Mouse (Mus musculus) forebrain, embryonic 15.5 days (tissue): ENCODE measurements around the gene Cd101. TPM values are rescaled to one million over a fixed set of nuclear protein-coding genes. Genes with fewer than 3 reads are reported as not detected.
A peak's percentile ranks its signal among the peaks of the same experiment; 100 is the strongest.

ENCODE experiments used
- ATAC-seq: fragments of 200-750 bp; cut with Nextera tagmentation; replicated peaks from 2 replicates; pipeline ENCODE4 v1.8.0; 2017; ENCODE audit warnings: mild to moderate bottlenecking, moderate TSS enrichment, moderate library complexity
- H3K27ac ChIP-seq: fragments of 300-500 bp; sonication (generic); replicated peaks from 2 replicates; pipeline ENCODE4 v1.5.1; 2015; ENCODE audit warnings: mild to moderate bottlenecking, inconsistent platforms
- H3K27me3 ChIP-seq: fragments of 300-500 bp; sonication (generic); 2 replicates; pipeline ENCODE4 v1.6.1; 2015; ENCODE audit warnings: inconsistent platforms
- H3K36me3 ChIP-seq: fragments of 300-500 bp; sonication (generic); 2 replicates; pipeline ENCODE4 v1.6.1; 2015; ENCODE audit warnings: mild to moderate bottlenecking, inconsistent platforms
- H3K4me1 ChIP-seq: fragments of 300-500 bp; sonication (generic); 2 replicates; pipeline ENCODE4 v1.6.1; 2015; ENCODE audit warnings: inconsistent platforms
- H3K4me2 ChIP-seq: fragments of 300-500 bp; sonication (generic); replicated peaks from 2 replicates; pipeline ENCODE4 v1.6.1; 2015; ENCODE audit warnings: mild to moderate bottlenecking, inconsistent platforms
- H3K4me3 ChIP-seq: fragments of 300-500 bp; sonication (generic); 2 replicates; pipeline ENCODE4 v1.5.1; 2015; ENCODE audit warnings: mild to moderate bottlenecking, inconsistent platforms
- H3K9ac ChIP-seq: fragments of 300-500 bp; sonication (generic); replicated peaks from 2 replicates; pipeline ENCODE4 v1.6.1; 2015; ENCODE audit warnings: mild to moderate bottlenecking, inconsistent platforms
- H3K9me3 ChIP-seq: fragments of 300-500 bp; sonication (generic); 2 replicates; pipeline ENCODE4 v1.6.1; 2016; ENCODE audit warnings: inconsistent platforms
- WGBS: fragments of 180-500 bp; shearing (Covaris S2); methylation state at CpG from one replicate; pipeline ENCODE4 v1.1.7; 2015; ENCODE audit warnings: mixed read lengths; 5-methylcytosine and 5-hydroxymethylcytosine counted together
- polyA plus RNA-seq: library from polyadenylated mRNA; unstranded; fragments of >200 nt; fragmentation: Nextera tagmentation; extraction: Ambion mirVana; gene quantifications from 2 replicates; pipeline ENCODE4 v1.2.1, GENCODE M21; 2015

Gene Cd101
- polyA plus RNA-seq, 1 experiment from 2014 or later, result 0.05 TPM

DNA sequence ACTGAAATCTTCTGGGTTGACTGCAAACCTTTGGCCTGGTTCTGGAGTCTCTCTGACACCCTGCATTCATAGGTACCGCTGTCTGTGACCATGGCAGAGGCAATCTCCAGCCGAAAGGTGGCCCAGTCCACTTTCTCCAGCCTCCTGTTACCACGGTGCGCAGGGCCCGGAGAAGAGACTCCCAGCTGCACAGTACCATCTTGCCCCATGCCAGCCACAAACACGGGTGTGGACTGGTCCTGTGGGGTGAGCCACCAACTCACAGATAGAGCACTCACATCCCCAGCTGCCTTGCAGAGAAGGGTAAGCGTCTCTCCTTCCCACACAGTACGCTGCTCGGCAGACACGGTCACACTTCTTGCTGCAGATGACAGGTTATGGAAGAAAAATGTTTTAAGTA is 16.4 kb downstream of the Cd101 start:
- Histone ChIP-seq H3K4me2 (no peak overlapping the region), H3K4me1 (peaks cover 20% of the 10 kb centered on the region), H3K27me3 (no peaks in the 10 kb centered on the region), H3K4me3 (no peak overlapping the region), H3K27ac (no peak overlapping the region), H3K9me3 (no peaks in the 10 kb centered on the region), H3K9ac (no peak overlapping the region), H3K36me3 (no peaks in the 10 kb centered on the region)
- ATAC-seq, result no peak
- WGBS, result 95% methylated on average over 10 of the region's 10 CpGs

DNA sequence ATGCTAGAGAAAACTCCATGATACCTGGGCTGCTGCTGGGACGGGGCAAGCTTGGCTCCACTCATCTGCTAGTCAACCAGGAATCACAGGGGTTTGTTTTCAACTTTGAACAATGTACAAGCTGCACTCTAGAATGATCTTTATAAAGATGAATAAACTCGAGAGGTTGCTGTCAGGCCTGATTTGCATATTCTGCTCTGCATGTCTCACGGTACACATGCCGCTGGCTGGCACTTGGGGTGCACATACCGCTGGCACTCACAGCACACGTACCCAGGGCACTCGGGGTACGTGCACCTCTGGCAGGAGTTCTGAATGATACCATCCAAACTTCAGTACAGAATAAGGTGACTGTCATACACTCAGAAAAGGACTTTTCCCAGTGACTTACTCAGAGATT is 16.8 kb downstream of the Cd101 start:
- WGBS, result 60% methylated on average over 8 of the region's 8 CpGs
- no peak overlapping the region for H3K9ac ChIP-seq
- ATAC-seq, result no peak
- H3K9me3 ChIP-seq, result no peaks in the 10 kb centered on the region
- H3K27me3 ChIP-seq, result no peaks in the 10 kb centered on the region
- H3K4me1 ChIP-seq, result peaks cover 20% of the 10 kb centered on the region
- H3K4me3 ChIP-seq, result no peak overlapping the region
- H3K27ac ChIP-seq, result no peak overlapping the region
- H3K36me3 ChIP-seq, result no peaks in the 10 kb centered on the region
- H3K4me2 ChIP-seq, result no peak overlapping the region

DNA sequence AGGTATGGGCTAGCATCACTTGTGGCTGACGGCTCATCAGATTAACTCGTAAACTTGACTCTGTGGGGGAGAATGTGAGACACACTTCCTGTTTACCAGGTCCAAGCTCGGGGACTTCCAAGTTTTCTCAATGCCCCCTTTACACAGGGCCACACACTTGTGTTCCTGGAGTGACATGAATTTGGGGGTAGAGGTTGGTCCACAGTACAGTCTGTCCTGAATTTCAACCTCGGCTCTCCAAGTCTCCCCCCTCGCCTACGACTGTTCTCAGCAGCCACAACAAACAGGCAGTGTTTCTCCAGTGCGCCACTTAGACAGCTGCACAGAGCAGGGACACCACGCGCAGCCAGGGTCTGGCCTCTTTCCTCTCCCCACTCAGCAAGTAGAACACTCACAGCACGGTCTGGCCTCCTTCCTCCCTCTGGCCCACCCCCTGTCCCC is 17.2 kb downstream of the Cd101 start:
- H3K4me1 ChIP-seq, result peaks cover 20% of the 10 kb centered on the region
- H3K9ac ChIP-seq, result no peak overlapping the region
- ATAC-seq, result peak; percentile 42; the same call in 1 of the 2 replicates
- no peak overlapping the region for H3K4me2 ChIP-seq
- no peak overlapping the region for H3K27ac ChIP-seq
- H3K36me3 ChIP-seq, result no peaks in the 10 kb centered on the region
- H3K4me3 ChIP-seq, result no peak overlapping the region
- H3K27me3 ChIP-seq, result no peaks in the 10 kb centered on the region
- WGBS, result 53% methylated on average over 10 of the region's 10 CpGs
- H3K9me3 ChIP-seq, result no peaks in the 10 kb centered on the region

DNA sequence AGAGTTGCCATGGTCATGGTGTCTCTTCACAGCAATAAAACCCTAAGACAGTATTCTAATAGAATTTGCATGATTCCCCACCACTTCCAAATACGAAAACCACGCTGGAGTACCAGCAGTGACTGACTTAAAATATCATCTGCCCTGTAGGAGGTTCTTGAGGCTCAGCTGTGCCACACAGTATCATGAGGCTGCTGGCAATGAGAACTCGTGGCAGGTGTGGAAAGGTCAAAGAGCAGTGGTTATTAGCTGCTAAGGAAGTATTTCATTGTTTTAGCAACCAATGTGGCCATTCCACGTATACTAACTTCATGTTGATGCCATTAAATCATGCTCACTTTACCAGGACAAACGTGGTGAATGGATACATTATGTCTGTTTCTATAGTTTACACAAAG is 18.2 kb downstream of the Cd101 start:
- Histone ChIP-seq H3K27ac (no peak overlapping the region), H3K9ac (no peak overlapping the region), H3K36me3 (no peaks in the 10 kb centered on the region), H3K27me3 (no peaks in the 10 kb centered on the region), H3K9me3 (no peaks in the 10 kb centered on the region), H3K4me1 (peaks cover 20% of the 10 kb centered on the region), H3K4me2 (no peak overlapping the region), H3K4me3 (no peak overlapping the region)
- WGBS, result 60% methylated on average over 5 of the region's 5 CpGs
- no peak for ATAC-seq

DNA sequence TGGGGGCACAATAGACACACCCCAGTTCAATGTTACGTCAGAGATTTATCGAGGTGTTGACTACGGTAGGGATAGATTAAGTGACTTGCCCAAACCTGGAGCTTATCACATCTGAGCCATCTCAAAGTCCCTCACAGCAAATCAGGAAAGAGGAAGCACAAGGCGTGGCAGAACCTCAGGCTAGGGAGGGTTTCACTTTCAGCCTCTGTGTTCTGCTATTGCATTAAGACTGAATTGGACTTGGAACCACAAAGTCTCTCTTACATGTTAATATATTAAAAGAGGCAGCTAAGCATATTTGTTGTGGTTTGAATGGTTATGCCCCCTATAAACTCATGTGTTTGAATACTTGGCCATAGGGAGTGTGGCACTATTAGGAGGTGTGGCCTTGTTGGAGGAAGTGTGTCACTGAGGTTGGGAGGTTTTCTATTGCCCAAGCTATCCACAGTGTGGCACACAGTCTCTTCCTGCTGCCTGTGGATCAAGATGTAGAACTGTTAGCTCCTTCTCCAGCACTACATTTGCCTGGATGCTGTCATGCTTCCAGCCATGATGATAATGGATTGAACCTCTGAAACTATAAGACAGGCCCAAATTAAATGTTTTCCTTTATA is 18.7 kb downstream of the Cd101 start:
- no peaks in the 10 kb centered on the region for H3K9me3 ChIP-seq
- H3K36me3 ChIP-seq, result no peaks in the 10 kb centered on the region
- 91% methylated on average over 4 of the region's 4 CpGs for WGBS
- H3K4me3 ChIP-seq, result no peak overlapping the region
- H3K9ac ChIP-seq, result no peak overlapping the region
- peaks cover 20% of the 10 kb centered on the region for H3K4me1 ChIP-seq
- ATAC-seq, result no peak
- no peaks in the 10 kb centered on the region for H3K27me3 ChIP-seq
- H3K27ac ChIP-seq, result no peak overlapping the region
- H3K4me2 ChIP-seq, result no peak overlapping the region

DNA sequence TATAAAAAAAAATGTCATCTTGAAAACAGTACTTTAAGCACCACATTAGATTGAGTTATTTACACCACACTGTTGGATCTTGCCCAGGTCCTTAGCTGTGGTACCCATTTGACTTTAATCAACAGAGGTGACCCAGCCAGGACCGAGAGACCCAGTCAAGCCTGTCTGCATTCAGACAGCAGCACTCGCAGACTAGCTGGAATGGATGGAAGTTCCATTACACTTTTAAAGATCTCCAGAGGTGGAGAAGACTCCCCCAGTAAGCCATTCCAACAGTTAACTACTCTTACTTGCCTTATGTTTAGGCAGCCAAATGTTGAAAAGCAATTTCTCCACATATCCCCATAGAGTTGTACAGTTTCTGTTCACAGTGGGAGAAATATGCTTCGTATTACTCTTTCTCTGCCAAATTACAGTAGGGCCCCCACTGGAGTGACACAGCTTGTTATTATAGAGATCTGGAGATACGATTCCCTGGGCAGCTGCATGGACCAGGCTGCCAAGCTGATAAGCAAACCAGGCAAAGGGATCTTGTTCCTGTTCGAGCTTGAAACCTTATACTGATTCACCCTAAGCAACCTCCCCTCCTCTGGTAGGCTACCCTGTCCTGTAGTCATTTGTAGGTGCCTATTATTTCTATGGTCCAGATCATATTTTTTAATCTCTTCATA is 22.1 kb downstream of the Cd101 start:
- H3K27ac ChIP-seq, result no peak overlapping the region
- no peak overlapping the region for H3K4me2 ChIP-seq
- peaks cover 1% of the 10 kb centered on the region; the same call in 1 of the 2 replicates for H3K4me1 ChIP-seq
- WGBS, result 83% methylated on average over 5 of the region's 5 CpGs
- H3K27me3 ChIP-seq, result no peaks in the 10 kb centered on the region
- ATAC-seq, result no peak
- H3K9me3 ChIP-seq, result no peaks in the 10 kb centered on the region
- H3K9ac ChIP-seq, result no peak overlapping the region
- H3K36me3 ChIP-seq, result no peaks in the 10 kb centered on the region
- H3K4me3 ChIP-seq, result no peak overlapping the region

DNA sequence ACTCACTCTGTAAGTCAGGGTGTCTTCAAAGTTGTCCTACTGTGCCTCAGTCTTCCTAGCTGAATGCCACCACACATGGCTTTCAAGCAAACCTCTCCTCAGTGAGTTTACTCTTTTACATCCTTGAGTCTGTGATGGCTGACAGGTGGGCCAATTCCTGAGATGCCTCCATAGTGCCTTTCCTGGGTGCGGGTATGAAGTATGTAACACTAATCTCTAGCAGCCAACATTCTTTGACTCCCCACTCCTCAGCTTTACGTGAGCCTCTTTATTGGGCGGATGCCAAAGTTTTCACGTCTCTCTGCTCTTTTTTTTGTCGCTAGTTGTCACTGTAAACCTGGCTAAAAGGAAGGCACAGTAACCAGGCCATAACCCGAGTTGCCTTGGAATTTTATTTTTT is 24.0 kb downstream of the Cd101 start:
- Histone ChIP-seq H3K36me3 (no peaks in the 10 kb centered on the region), H3K9ac (no peak overlapping the region), H3K4me3 (no peak overlapping the region), H3K9me3 (no peaks in the 10 kb centered on the region), H3K27ac (no peak overlapping the region), H3K4me2 (no peak overlapping the region), H3K27me3 (no peaks in the 10 kb centered on the region), H3K4me1 (no peaks in the 10 kb centered on the region)
- 70% methylated on average over 6 of the region's 6 CpGs for WGBS
- no peak for ATAC-seq

DNA sequence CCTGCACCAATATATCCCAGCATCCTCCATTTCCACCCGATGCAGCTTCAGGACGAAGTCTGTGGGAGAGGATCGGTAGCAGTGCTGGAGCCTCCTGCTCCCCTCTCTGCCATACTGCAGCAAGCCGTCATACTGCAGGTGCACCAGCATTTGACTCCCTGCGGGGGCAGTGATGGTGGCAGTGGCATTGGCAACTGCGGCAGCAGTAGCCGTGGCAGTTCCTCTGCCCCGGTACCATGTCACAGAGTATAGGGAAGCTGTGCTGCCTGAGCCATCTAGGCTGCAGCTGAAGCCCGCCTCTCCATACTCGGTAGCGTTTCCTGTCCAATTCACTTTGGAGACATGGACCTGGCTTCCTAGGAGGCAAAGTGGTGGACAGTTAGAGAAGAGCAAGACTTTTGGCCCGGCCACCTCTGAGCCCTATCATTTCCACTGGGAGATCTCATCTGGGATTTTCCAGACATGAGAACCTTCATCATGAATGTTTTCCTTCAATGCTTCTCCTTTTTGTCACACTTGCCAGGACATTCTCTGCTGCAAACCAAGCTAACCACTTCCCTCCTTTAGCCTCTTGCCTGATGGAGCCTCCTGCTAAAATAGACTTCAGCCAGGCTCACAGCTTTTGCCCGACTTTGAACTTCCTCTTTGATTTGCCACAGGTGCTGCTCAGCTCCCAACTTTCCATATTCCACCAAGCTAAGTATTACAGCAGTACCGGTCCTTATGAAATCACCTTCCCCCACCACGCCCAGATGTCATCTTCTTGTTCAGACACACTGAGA is 25.6 kb downstream of the Cd101 start:
- no peak overlapping the region for H3K4me3 ChIP-seq
- WGBS, result 87% methylated on average over 15 of the region's 15 CpGs
- no peaks in the 10 kb centered on the region for H3K9me3 ChIP-seq
- H3K4me1 ChIP-seq, result no peaks in the 10 kb centered on the region
- H3K27me3 ChIP-seq, result no peaks in the 10 kb centered on the region
- ATAC-seq, result no peak
- no peak overlapping the region for H3K4me2 ChIP-seq
- no peaks in the 10 kb centered on the region for H3K36me3 ChIP-seq
- no peak overlapping the region for H3K27ac ChIP-seq
- H3K9ac ChIP-seq, result no peak overlapping the region

DNA sequence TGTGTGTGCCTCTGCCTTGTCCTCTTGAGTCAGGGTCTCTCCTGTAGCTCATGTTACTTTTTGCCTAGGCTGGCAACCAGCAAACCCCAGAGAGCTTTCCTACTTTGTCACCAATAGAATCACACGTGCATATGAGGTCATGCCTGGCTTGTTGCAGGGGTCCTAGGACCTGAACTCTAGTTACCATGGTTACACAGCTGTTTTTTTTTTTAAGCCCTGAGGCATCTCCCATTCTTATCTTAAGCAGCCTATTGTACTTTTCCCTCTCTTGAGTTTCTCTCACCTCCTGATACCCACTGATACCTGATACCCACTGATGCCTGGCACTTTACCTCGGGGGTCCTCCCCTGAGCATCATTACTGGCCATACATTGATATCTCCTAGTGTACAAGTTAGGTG is 29.6 kb downstream of the Cd101 start:
- 25% methylated on average over 2 of the region's 2 CpGs for WGBS
- Histone ChIP-seq H3K4me1 (no peaks in the 10 kb centered on the region), H3K27me3 (no peaks in the 10 kb centered on the region), H3K36me3 (no peaks in the 10 kb centered on the region), H3K9ac (no peak overlapping the region), H3K4me3 (no peak overlapping the region), H3K4me2 (no peak overlapping the region), H3K9me3 (no peaks in the 10 kb centered on the region), H3K27ac (no peak overlapping the region)
- ATAC-seq, result no peak

DNA sequence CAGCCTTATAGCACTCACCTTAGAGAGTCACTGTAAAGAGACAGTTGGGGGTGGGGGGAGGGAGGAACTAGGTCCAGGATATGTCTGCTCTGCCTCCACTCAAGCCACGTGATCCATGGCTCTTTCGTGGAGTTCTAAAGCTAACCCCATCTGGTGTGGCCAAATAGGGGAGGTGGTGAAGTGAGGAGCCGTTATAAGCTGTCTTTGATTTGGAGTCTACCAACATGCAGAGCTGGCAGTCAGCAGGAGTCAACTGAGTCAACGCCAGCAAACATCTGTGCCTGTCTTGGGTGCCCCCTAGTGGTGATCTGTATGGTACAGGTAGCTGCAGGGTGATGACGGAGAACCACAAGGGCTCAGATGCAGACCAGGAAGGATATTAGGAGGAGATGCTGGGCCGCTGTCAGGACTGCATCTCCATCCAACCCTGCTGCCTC is 30.4 kb downstream of the Cd101 start:
- Histone ChIP-seq H3K27me3 (no peaks in the 10 kb centered on the region), H3K27ac (no peak overlapping the region), H3K4me1 (no peaks in the 10 kb centered on the region), H3K9ac (no peak overlapping the region), H3K4me2 (no peak overlapping the region), H3K36me3 (no peaks in the 10 kb centered on the region), H3K4me3 (no peak overlapping the region), H3K9me3 (no peaks in the 10 kb centered on the region)
- ATAC-seq, result peak; percentile 50; the same call in 1 of the 2 replicates
- WGBS, result 19% methylated on average over 6 of the region's 6 CpGs

DNA sequence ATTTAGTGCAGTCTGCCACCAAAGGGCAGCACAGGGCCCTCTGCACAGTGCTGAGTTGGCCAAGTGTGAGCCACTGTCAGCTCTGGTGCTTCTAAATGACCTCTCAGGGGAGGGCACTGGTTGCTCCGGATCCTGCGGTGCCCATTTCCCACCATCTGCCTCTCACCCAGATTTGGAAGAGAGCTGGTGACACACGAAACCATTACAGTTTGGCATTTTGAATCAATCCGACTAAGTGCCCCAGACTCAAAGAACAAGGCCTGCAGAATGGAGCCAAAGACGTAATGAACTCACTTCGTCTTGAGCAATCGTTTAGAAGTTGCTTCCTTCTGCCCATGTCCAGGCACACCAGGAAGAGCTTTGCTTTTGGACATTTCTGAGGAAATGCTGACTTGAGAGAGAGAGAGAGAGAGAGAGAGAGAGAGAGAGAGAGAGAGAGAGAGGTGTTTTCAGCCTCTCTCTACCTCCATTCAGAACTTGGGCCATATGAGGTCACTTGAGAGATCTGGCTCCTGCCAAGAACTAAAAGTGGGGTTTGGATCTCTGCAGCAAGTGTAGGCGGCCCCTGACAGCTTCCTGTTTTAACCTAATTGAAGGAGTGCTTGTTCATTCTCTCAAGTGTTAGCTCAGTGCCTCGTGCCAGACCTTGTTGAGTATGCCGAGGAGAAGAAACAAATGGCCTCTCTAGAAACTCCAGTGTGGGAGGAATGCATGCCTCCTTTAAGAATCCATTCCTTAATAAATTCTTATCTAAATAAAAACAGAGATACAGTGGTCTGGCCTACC is 31.4 kb downstream of the Cd101 start:
- 72% methylated on average over 10 of the region's 10 CpGs for WGBS
- H3K9ac ChIP-seq, result no peak overlapping the region

DNA sequence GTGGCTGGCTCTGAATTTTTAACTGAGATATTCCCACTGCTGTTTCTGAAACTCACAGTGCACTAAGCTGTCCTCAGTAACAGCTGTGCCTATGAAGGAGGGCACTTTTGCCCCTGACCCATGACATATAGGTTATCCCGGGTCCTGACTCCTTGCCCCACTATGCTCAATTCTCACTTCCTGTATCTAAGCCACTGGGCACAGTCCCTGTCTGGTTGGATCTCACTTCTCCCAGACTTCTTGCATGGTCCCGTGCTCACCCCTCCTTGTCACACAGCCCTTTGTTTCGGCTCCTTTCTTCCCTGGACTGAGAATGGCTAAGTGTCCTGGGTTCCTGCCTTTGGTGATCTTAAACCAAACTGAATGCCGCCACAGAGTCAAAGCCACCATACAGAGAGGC is 35.1 kb downstream of the Cd101 start:
- WGBS, result 60% methylated on average over 4 of the region's 4 CpGs
- no peak overlapping the region for H3K27ac ChIP-seq

More for the DNA sequence above, 31.4 kb downstream of the Cd101 start:
- Histone ChIP-seq H3K4me1 (no peaks in the 10 kb centered on the region), H3K36me3 (no peaks in the 10 kb centered on the region), H3K4me2 (no peak overlapping the region), H3K27me3 (no peaks in the 10 kb centered on the region), H3K4me3 (no peak overlapping the region), H3K9me3 (no peaks in the 10 kb centered on the region), H3K27ac (no peak overlapping the region)
- ATAC-seq, result no peak

More for the DNA sequence above, 35.1 kb downstream of the Cd101 start:
- no peak for ATAC-seq
- Histone ChIP-seq H3K9me3 (no peaks in the 10 kb centered on the region), H3K4me3 (no peak overlapping the region), H3K4me2 (no peak overlapping the region), H3K9ac (no peak overlapping the region), H3K4me1 (no peaks in the 10 kb centered on the region), H3K27me3 (no peaks in the 10 kb centered on the region), H3K36me3 (no peaks in the 10 kb centered on the region)
